Mouse (Mus musculus) adrenal gland, postnatal 36 days (tissue): ENCODE results near the gene Rbms2. TPM values are rescaled to one million over a fixed set of nuclear protein-coding genes. Genes with fewer than 3 reads are reported as not detected.

ENCODE experiments used
- DNase-seq, 2 experiments: peaks; one replicate each; pipeline ENCODE4 v3.0.0; 2021; ENCODE audit warnings: mixed read lengths in 1 of 2
- total RNA-seq, 2 experiments: library from RNA; stranded (reverse); gene quantifications; 2 replicates each; pipeline ENCODE4 v1.2.3; 2021

The Rbms2 gene
- total RNA-seq, 2 experiments from 2014 or later, result 79.9 to 101 TPM

- DNase-seq, result no peak
These were observed 44.7 kb downstream of the Rbms2 start for GRCm38 (mm10) chr10:128135374-128135773.

DNA sequence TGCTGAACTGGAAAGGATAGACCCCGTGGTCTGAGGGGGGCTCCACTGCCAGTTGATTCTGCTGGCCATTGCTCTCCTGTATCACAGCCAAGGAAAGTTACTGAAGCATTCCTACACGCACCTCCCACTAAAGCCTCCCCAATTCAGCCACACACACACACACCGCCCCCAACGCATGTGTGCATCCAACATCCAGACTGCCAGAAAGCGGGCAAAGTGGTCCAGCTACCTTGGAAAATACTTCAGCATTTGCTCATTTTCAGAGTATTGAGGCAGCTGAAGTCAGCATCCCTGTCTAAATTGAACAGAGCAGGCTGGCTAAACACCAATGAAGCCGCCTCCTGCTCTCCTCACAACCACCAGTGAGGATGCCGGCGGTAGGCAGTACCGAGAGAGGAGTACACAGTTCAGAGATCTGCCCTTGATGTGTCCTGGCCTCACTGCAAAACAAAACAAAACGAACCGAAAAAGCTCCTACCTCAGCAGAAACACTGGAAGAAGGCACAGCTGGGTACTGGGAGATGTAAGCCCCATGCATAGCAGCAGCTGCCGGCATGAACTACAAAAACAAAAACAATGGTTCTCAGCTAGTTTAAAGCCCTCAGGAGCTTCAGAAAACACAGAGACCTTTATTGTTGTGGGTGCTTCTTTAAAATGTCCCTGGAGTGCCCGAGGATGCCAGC, 46.3 kb downstream of the Rbms2 start:
- DNase-seq, result no peak

DNA sequence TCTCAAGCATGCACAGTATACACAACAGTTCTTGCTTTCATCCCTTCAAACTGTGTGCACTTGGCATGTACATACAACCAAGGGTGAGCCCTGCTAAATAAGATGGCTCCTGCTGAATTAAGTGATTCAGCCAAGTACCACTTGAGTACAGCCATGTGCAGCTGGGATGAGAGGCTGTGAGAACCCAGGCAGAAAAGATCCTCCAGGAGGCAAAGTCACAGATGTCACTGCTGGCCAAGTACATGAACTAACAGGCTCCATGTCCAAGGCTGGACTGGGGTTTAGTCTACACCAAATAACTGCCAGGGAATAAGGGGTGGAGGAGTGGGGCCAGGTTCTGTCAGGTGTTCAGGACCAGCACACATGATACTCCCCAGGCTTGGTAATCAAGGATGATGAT, 48.3 kb downstream of the Rbms2 start:
- DNase-seq, result no peak

- DNase-seq, result no peak
These were observed 48.8 kb downstream of the Rbms2 start for GRCm38 (mm10) chr10:128131297-128131696.

DNA sequence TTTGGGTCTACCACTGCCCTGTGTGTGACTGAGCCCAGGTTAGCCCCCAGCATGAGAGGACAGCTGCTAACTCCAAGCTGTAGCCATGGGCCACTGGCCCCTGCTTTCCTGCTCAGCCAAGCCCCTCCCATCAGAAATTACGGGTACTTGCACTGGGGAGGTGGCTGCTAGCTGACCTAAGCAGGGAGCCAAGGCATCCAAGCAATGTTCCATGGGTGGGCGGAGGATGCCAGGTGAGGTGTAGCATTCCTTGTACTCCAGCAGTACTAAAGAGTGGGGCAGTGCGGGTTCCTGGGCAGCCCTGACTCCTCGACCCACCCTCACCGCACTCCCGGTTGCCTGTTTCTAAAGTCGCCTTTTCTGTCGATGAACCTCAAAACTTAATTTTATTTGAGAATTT, 52.0 kb downstream of the Rbms2 start:
- DNase-seq, result no peak

DNA sequence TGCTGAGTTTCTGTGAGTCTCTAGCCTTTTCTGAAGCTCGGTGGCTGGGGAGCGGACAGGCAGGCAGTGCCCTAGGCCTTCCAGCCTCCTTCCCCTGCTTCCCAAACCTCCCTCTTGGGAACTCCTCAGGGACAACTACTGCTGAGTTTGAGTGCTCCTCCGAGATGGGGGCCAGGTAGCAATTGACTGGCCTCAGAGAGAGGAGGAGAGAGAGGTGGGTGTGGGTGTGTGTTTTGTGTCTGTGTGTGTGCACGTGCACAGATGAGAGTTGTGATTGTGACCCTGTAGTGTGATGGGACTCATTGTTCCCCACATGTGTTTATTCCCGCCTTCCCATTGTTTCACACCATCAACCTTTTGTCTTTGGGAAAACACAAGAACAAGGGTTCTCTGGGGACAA, 52.6 kb downstream of the Rbms2 start:
- no peak for DNase-seq

GRCm38 (mm10) chr10:128125951-128126350, 54.1 kb downstream of the Rbms2 start:
- no peak for DNase-seq

- DNase-seq, result no peak
These were observed 55.3 kb downstream of the Rbms2 start for GRCm38 (mm10) chr10:128124831-128125230.

DNA sequence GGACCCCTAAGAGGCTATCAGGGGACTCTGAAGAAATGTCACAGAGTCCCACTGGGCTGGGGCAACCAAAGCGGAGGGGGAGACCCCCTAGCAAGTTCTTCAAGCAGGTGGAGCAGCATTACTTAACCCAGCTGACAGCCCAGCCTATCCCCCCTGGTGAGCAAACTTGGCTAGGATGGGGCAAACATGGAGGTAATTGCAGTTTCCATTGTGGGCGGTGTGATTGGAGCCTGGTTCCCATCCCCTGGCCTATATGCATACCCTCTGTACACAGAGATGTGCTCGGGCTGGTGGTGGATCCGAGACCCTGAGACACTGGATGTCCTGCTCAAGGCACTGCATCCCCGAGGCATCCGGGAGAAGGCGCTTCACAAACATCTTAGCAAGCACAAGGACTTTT, 56.3 kb downstream of the Rbms2 start:
- no peak for DNase-seq

- no peak for DNase-seq
These were observed 68.9 kb downstream of the Rbms2 start for GRCm38 (mm10) chr10:128111227-128111626.

- no peak for DNase-seq
These were observed 69.9 kb downstream of the Rbms2 start for GRCm38 (mm10) chr10:128110103-128110761.

- peak; percentile 69 to 86 for DNase-seq
These were observed 82.5 kb downstream of the Rbms2 start for GRCm38 (mm10) chr10:128097587-128097971.

DNA sequence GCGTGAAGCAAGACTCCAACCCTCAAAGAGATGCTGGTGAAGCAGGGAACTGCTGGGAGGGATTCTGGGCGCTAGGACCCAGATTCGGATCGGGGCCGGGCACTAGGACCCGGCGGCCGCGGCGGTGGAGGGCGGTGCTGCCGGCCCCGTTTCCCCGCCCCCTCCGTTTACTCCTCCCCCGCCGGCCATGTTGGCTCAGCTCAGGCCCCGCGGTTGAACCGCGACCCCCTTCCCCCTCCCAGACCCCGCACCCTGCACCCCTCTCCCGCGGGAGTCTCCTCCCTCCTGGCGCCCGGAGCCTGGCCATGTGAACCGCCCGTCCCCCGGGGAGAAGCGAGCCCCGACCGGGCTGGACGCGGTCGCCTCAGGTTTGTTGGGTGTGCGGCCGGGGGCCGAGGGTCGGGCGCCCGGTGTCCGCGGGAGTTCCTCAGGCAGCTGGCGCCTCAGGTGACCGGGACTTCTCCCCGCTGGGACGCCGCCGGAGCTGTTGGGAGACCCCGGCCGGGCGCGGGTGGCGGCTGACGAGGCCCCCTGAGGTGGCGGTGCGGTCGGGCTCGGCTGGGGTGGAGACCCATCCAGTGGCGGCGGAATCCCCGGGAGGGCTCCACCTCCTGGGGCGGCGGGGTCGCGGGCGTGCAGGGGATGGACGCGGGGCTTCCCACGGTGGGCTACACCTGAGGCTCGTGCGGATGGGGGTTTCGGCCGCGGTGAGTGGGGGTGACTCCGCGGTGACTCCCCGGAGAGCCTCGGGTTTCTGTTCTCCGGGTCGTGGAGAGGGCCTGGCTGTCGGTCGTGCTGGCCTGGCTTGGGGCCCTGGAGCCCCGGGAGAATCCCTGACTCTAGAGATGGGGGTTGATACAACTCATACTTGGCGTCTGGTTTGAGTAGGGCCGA, 83.2 kb downstream of the Rbms2 start:
- peak; percentile 90 to 93 for DNase-seq

- DNase-seq, result no peak
These were observed 83.8 kb downstream of the Rbms2 start for GRCm38 (mm10) chr10:128096313-128096692.

GRCm38 (mm10) chr10:128095003-128095636, 85.0 kb downstream of the Rbms2 start:
- no peak for DNase-seq

GRCm38 (mm10) chr10:128094340-128094968, 85.6 kb downstream of the Rbms2 start:
- peak; percentile 95 for DNase-seq

DNA sequence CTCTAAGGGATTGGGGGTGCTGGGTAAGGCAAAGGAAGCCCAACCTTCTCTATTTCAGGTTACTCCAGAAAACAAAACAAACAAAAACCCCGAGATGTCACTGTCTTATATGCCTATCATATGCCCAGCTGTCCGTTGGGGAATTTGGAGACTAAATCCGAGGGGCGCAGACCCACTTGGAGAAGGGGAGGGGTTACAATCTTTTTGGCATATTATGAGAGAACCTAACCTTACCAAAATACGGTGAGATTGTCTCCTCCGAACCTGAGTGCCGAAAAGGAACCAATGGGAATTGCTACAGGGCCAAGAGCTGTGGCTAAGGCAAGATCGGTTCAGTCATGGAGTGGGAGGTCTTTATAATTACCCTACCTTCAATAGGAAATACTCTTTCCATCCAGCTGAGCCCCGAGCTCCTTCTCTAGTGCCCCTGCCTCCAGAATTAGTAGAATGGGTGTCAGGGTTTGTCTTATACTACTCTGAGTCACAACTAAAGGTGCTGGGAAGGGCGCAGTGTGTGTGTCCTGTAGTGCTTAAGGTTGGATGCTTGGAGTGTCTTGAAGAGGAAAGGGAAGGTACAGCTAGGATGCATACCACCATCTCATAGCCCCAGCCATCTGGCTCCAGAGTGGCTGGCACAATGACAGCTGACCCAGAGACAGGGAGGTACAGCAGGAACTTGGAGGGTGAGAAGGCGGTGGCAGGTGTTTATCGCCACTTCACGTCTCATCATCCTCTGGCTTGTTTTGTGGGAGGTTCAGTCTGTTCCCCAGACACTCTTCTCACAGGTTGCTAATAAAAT, 86.4 kb downstream of the Rbms2 start:
- peak; percentile 24 to 38 for DNase-seq

GRCm38 (mm10) chr10:128092506-128093495, 87.3 kb downstream of the Rbms2 start:
- peak; percentile 91 to 95 for DNase-seq
